Mouse (Mus musculus): Measurements from ENCODE around the gene Sart3.

The Sart3 gene

GRCm38 (mm10) chr5:113725417-113725816 lies 46.9 kb downstream of the Sart3 start:
- no peak for DNase-seq (ENCODE audit: inconsistent ontology term)

DNA sequence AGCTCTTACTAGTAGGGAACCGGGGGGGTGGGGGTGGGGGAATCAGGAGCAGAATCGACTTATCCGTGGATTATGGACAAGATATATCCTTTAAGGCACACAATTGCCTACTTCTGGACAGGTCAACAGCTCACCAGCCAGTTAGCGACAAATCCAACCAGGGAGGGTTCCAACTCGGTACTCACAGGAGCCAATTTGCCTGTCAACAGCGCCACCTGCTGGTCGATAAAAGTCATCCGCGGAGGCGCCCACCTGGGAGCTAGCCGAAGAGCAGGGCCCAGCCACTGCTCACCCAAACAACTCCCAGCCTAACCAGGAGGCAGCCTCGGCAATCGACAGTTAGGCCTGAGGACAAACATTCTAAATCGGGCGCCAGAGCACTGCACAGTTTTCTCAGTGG lies 47.9 kb downstream of the Sart3 start, which contains the start of gene 1700069L16Rik:
Gene 1700069L16Rik, minus strand, starts transcription at position 327 of the 400 bp plus-strand sequence.
- DNase-seq (ENCODE audit: inconsistent ontology term), result peak; percentile 55

GRCm38 (mm10) chr5:113723567-113724237 lies 48.6 kb downstream of the Sart3 start:
- no peak for DNase-seq (ENCODE audit: inconsistent ontology term)

DNA sequence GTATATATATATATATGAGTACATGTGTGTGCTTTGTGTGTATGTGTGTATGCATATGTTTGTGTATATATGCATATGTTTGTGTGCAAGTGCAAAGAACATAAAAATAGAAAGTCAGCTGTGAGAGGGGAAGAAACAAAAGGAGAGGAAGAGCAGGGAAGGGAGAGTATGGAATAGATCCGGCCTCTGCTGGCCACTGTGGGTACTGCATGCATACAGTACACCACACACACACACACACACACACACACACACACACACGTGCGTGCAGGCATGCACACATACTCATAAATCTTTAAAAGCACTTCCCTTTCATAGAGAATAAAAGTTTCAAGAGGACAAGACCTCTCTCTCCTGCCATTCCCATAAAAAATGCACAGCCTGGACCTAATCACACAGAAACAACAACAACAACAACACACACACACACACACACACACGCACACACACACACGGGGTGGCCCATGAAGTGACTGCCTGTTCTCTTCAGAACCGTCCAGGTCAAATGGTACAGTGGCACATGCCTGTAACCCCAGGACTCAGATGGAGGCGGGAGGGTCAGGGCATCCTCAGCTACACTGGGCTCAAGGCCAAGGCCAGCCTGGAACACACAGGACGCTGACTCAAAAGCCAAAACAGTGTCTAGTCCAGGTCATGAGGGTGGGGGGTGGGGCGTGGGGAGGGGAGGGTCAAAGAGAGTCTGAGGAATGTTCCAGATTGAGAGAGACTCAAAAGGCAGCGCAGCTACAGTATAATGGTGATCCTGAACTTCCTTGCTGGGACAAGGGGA lies 49.9 kb downstream of the Sart3 start:
- DNase-seq (ENCODE audit: inconsistent ontology term), result no peak

GRCm38 (mm10) chr5:113719221-113719661 lies 53.1 kb downstream of the Sart3 start:
- DNase-seq (ENCODE audit: inconsistent ontology term), result peak; percentile 41

GRCm38 (mm10) chr5:113716581-113717388 lies 55.5 kb downstream of the Sart3 start:
- peak; percentile 63 for DNase-seq (ENCODE audit: inconsistent ontology term)

- DNase-seq (ENCODE audit: inconsistent ontology term), result no peak
Observed at GRCm38 (mm10) chr5:113712861-113713260, 59.4 kb downstream of the Sart3 start.

- no peak for DNase-seq (ENCODE audit: inconsistent ontology term)
Observed at GRCm38 (mm10) chr5:113703803-113704585, 68.3 kb downstream of the Sart3 start.

DNA sequence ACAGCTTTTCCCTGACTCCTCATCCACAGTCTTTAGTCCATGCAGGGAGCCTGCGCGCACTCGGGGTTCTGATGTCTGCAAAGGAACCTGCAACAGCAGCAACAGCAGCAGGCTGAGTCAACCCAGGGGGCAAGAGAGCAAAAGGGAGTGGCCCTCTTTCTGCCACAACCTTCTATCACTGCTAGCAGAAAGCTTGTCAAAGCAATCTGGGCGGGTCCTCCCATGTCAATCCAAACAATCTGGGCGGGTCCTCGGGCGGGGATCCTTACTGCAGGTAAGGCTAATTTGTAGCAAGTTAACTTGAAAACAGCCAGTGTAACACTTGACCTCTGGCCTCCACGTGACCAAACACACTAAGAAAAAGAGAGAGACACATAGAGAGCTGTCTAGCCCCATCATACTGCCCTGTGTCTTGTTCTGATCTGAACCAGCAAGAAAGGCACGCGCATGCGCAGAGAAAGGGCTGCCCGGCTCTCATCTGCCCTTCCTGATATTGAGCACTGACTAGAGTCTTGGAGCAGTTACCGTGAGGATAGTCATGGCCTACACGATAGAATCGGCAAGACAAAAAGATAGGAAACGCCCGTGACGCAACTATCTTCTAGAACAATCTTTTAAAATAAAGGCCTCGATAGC lies 71.8 kb downstream of the Sart3 start:
- no peak for DNase-seq (ENCODE audit: inconsistent ontology term)

- no peak for DNase-seq (ENCODE audit: inconsistent ontology term)
Observed at GRCm38 (mm10) chr5:113694415-113694814, 77.9 kb downstream of the Sart3 start.

GRCm38 (mm10) chr5:113694000-113694399 lies 78.3 kb downstream of the Sart3 start:
- no peak for DNase-seq (ENCODE audit: inconsistent ontology term)

GRCm38 (mm10) chr5:113693196-113693755 lies 79.0 kb downstream of the Sart3 start:
- DNase-seq (ENCODE audit: inconsistent ontology term), result no peak

Measured in Muller cell, postnatal 12 days (primary cell).